18 mouse cellular contexts compared by ENCODE assay signal in the genomic region with DNA sequence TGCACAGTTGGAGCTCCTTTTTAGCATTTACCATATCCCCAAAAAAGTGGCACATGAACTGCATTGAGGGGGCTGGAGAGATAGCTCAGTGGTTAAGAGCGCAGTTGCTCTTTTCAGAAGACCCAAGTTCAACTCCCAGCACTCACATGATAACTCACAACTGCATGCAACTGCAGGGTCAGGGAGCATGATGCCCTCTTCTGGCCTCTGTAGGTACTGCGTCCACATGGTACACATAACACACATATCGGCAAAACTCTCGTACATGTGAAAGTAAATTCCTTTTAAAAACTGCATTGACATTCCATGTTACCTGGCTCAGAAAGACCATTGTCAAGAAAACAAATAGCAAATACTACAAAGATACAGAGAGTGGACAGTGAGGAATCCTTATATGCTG.
DNase-seq lines count a peak whose midpoint lies in the region; ATAC-seq and TF ChIP-seq lines count a peak whose summit lies in the region.
"Had no signal": no experiment of that assay in that cellular context is flagged by ENCODE, and none has a peak within 500 bp of the region (broad histone marks: within the 10 kb centered on the region; RNA-seq: fewer than 3 reads in every experiment).

No protein-coding gene starts in this region.

- H3K27ac ChIP-seq in kidney, adult 2 months (ENCODE audit: insufficient read depth, low read depth, low read length), result no peak overlapping the region
- no peak overlapping the region for H3K27ac ChIP-seq in lung, postnatal 0 days (ENCODE audit: low read length)
- no peak overlapping the region for H3K27ac ChIP-seq in ES-E14 (ENCODE audit: insufficient read depth, low read depth, low read length, poor library complexity, severe bottlenecking)
- H3K27ac ChIP-seq in forebrain, embryonic 12.5 days, result no peak overlapping the region
- H3K27ac ChIP-seq: kidney, embryonic 15.5 days; liver, embryonic 13.5 days; neural tube, embryonic 12.5 days had no signal

- TF ChIP-seq EP300 in lung, postnatal 0 days (IDR thresholded peaks at IDR 0.05), result no peak

- no peaks in the 10 kb centered on the region for H3K27me3 ChIP-seq in kidney, adult 2 months (replicated peaks; ENCODE audit: control insufficient read depth, insufficient read depth, low read length)
- no peaks in the 10 kb centered on the region for H3K27me3 ChIP-seq in lung, postnatal 0 days (replicated peaks; ENCODE audit: insufficient read depth, low read length)
- H3K27me3 ChIP-seq in forebrain, embryonic 12.5 days, result no peaks in the 10 kb centered on the region
- H3K27me3 ChIP-seq: kidney, embryonic 15.5 days; liver, embryonic 13.5 days; neural tube, embryonic 12.5 days had no signal

- DNase-seq in kidney, adult 2 months, result no peak
- no peak for DNase-seq in kidney, postnatal 10 days
- DNase-seq in lung, postnatal 0 days (ENCODE audit: low spot score), result no peak
- no peak for DNase-seq in lung, postnatal 10 days
- peak; percentile 4 for DNase-seq in ES-E14 (ENCODE audit: low read depth, low spot score)
- peak; percentile 2 for DNase-seq in c-Kit-positive CD71-positive TER-119-negative erythroid progenitor cells, embryonic 14.5 days (ENCODE audit: low read depth)
- DNase-seq in cerebellum, adult 9-11 months, result no peak
- DNase-seq: adrenal gland, adult 8-10 months; cerebellum, postnatal 10 days; forebrain, postnatal 0 days; liver, embryonic 13.5 days; right cerebral cortex, postnatal 14 days; thymus, postnatal 25 days had no signal

- TF ChIP-seq CTCF in kidney, adult 2 months (conservative IDR thresholded peaks at IDR 0.05; ENCODE audit: insufficient read depth, insufficient read length, low read depth, low read length), result peak; percentile 24; the same call in 1 of the 2 replicates
- TF ChIP-seq CTCF in lung, postnatal 0 days (IDR thresholded peaks at IDR 0.05), result peak; percentile 45

- no peaks in the 10 kb centered on the region for H3K9me3 ChIP-seq in lung, postnatal 0 days (ENCODE audit: low read length)
- no peaks in the 10 kb centered on the region for H3K9me3 ChIP-seq in ES-E14 (ENCODE audit: control insufficient read depth, insufficient read depth, low read depth, low read length)
- no peaks in the 10 kb centered on the region for H3K9me3 ChIP-seq in forebrain, embryonic 12.5 days
- H3K9me3 ChIP-seq: kidney, embryonic 15.5 days had no signal

- H3K4me1 ChIP-seq in kidney, adult 2 months (ENCODE audit: control insufficient read depth, insufficient read depth, low read length), result no peaks in the 10 kb centered on the region
- no peaks in the 10 kb centered on the region for H3K4me1 ChIP-seq in lung, postnatal 0 days (ENCODE audit: insufficient read depth, low read depth, low read length)
- no peaks in the 10 kb centered on the region for H3K4me1 ChIP-seq in ES-E14 (ENCODE audit: control insufficient read depth in 2 of 2, insufficient read depth in 2 of 2, low read length in 2 of 2, poor library complexity in 1 of 2)
- H3K4me1 ChIP-seq in forebrain, embryonic 12.5 days, result no peaks in the 10 kb centered on the region
- H3K4me1 ChIP-seq: kidney, embryonic 15.5 days; liver, embryonic 13.5 days; neural tube, embryonic 12.5 days had no signal

- H3K36me3 ChIP-seq in kidney, adult 2 months (ENCODE audit: control insufficient read depth, insufficient read depth, low read length), result no peaks in the 10 kb centered on the region
- H3K36me3 ChIP-seq in lung, postnatal 0 days (ENCODE audit: insufficient read depth, low read length), result no peaks in the 10 kb centered on the region
- H3K36me3 ChIP-seq in ES-E14 (ENCODE audit: control insufficient read depth, insufficient read depth, low read length, poor library complexity, severe bottlenecking), result no peaks in the 10 kb centered on the region
- no peaks in the 10 kb centered on the region for H3K36me3 ChIP-seq in forebrain, embryonic 12.5 days (replicated peaks)
- H3K36me3 ChIP-seq: liver, embryonic 13.5 days; neural tube, embryonic 12.5 days had no signal

- in situ Hi-C loops in ES-E14 (cut with MboI; ENCODE audit: low sequenced_read_pairs in 2 of 2, unreplicated experiment in 2 of 2), result no loop called here

- no peak overlapping the region for H3K4me2 ChIP-seq in lung, postnatal 0 days (replicated peaks; ENCODE audit: low read depth, low read length)
- H3K4me2 ChIP-seq in forebrain, embryonic 12.5 days, result no peak overlapping the region
- H3K4me2 ChIP-seq: kidney, embryonic 15.5 days; liver, embryonic 13.5 days; neural tube, embryonic 12.5 days had no signal

- TF ChIP-seq POLR2A in kidney, adult 2 months (IDR thresholded peaks at IDR 0.05; ENCODE audit: low read depth, low read length), result no peak

- H3K9ac ChIP-seq in lung, postnatal 0 days (replicated peaks; ENCODE audit: low read depth), result no peak overlapping the region
- H3K9ac ChIP-seq in ES-E14 (ENCODE audit: insufficient read depth, low read depth, low read length, poor library complexity, severe bottlenecking), result no peak overlapping the region
- no peak overlapping the region for H3K9ac ChIP-seq in forebrain, embryonic 12.5 days
- H3K9ac ChIP-seq: forebrain, postnatal 0 days; kidney, embryonic 15.5 days; liver, embryonic 13.5 days; neural tube, embryonic 12.5 days had no signal

- 99% methylated on average over 4 of the region's 4 CpGs for WGBS in kidney, adult 2 months
- WGBS in lung, postnatal 0 days, result 98% methylated on average over 4 of the region's 4 CpGs
- WGBS in forebrain, embryonic 12.5 days, result 96% methylated on average over 4 of the region's 4 CpGs

- ATAC-seq in lung, postnatal 0 days, result no peak
- ATAC-seq in forebrain, embryonic 12.5 days (ENCODE audit: low FRiP score), result no peak
- ATAC-seq: forebrain, postnatal 0 days; midbrain, embryonic 16.5 days had no signal

- no peak overlapping the region for H3K4me3 ChIP-seq in kidney, adult 2 months (ENCODE audit: insufficient read depth, low read depth, low read length)
- no peak overlapping the region for H3K4me3 ChIP-seq in lung, postnatal 0 days (ENCODE audit: low read depth, low read length)
- no peak overlapping the region for H3K4me3 ChIP-seq in ES-E14 (ENCODE audit: insufficient read depth in 1 of 2, low read depth in 1 of 2, low read length in 2 of 2, poor library complexity in 1 of 2, severe bottlenecking in 1 of 2)
- no peak overlapping the region for H3K4me3 ChIP-seq in forebrain, embryonic 12.5 days (replicated peaks)
- H3K4me3 ChIP-seq: erythroblast, embryonic 14.5 days; kidney, embryonic 15.5 days; liver, embryonic 13.5 days; neural tube, embryonic 12.5 days had no signal

TF ChIP-seq in ES-E14, 5 proteins besides CTCF, POLR2A, EP300 and RAD21:
- TF ChIP-seq ZC3H11A (IDR thresholded peaks at IDR 0.05; ENCODE audit: borderline replicate concordance, low read depth, low read length), result peak; percentile 30; the same call in 1 of the 2 replicates
- TF ChIP-seq ZNF384 (IDR thresholded peaks at IDR 0.05; ENCODE audit: low read depth, low read length), result no peak

Comparison
In these comparisons a context has a peak if more than half of its experiments do, and no peak if none do; other contexts are left out.
1. DNase-seq: peak in ES-E14 (single experiment) and c-Kit-positive CD71-positive TER-119-negative erythroid progenitor cells, embryonic 14.5 days (single experiment); none in kidney, adult 2 months (single experiment), kidney, postnatal 10 days (single experiment), lung, postnatal 0 days (single experiment), lung, postnatal 10 days (single experiment) and cerebellum, adult 9-11 months (single experiment).